ENCODE assay signal across 8 mouse cellular contexts in the genomic region with DNA sequence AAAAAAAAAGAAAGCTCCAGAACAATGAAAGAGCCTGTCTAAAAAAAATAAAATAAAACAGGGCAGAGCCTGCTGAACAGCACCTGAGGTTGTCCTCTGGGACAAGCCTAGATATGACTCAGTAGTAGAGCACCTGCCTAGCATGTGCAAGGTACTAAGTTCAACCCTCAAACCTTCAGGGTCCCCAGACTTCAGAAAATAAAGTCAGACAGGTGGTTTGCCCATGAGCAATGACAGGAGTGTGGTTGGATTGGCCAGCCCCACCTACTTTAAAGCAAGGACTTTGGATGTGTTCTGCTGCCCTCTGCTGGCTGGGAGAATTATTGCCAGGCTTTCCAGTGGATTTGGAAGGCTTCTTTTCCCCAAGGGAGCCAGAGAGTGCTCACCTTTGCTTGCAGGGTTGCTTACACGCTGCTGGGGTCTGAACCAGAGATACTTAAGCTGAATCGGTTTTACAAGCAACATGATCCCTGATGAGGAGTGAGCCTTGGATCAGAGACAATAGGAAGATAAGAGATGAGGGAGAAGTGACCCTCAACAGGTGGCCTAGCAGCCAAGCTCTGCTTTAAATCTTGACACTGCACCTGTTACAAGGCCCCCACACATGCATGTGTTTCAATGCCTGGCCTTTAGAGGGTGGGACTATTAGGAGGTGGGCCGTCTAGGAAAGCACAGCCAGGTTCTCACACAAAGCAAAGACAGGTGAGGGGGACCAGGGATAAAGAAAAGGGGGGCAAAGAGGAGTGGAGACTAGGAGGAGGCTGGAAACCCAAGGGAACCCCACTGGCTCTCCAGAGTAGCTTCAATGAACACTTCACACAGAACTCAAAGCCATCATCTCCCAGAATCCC. TPM values are rescaled to one million over a fixed set of nuclear protein-coding genes. Genes with fewer than 3 reads are reported as not detected.
DNase-seq lines count a peak whose midpoint lies in the region; ATAC-seq and TF ChIP-seq lines count a peak whose summit lies in the region.

No protein-coding gene starts in this region.

- no peak for TF ChIP-seq POLR2A in ES-Bruce4 (IDR thresholded peaks at IDR 0.05; ENCODE audit: insufficient read depth, low read length)

- H3K9ac ChIP-seq in ES-Bruce4 (ENCODE audit: low read depth, poor library complexity, severe bottlenecking): no peak overlapping the region
- no peak overlapping the region for H3K9ac ChIP-seq in heart, embryonic 16.5 days (ENCODE audit: low read length)
- no peak overlapping the region for H3K9ac ChIP-seq in liver, embryonic 13.5 days
- no peak overlapping the region for H3K9ac ChIP-seq in neural tube, embryonic 14.5 days (replicated peaks; ENCODE audit: low read depth, low read length)

- TF ChIP-seq EP300 in ES-Bruce4 (IDR thresholded peaks at IDR 0.05; ENCODE audit: insufficient read depth, low read depth, low read length): no peak

- peak; percentile 74 for TF ChIP-seq CTCF in ES-Bruce4 (IDR thresholded peaks at IDR 0.05; ENCODE audit: low read depth, low read length)

- H3K4me3 ChIP-seq in ES-Bruce4 (ENCODE audit: low read depth, low read length): no peak overlapping the region
- no peak overlapping the region for H3K4me3 ChIP-seq in heart, embryonic 16.5 days (ENCODE audit: low read length)
- no peak overlapping the region for H3K4me3 ChIP-seq in liver, embryonic 13.5 days (replicated peaks)
- no peak overlapping the region for H3K4me3 ChIP-seq in neural tube, embryonic 14.5 days (ENCODE audit: low read depth, low read length)

- no peaks in the 10 kb centered on the region for H3K36me3 ChIP-seq in ES-Bruce4 (ENCODE audit: control insufficient read depth, insufficient read depth, low read length, poor library complexity, severe bottlenecking)
- H3K36me3 ChIP-seq in heart, embryonic 16.5 days (ENCODE audit: control insufficient read depth, insufficient read depth): no peaks in the 10 kb centered on the region
- H3K36me3 ChIP-seq in liver, embryonic 13.5 days: no peaks in the 10 kb centered on the region
- H3K36me3 ChIP-seq in neural tube, embryonic 14.5 days (ENCODE audit: control insufficient read depth, insufficient read depth, low read length): no peaks in the 10 kb centered on the region

- no peak overlapping the region for H3K4me2 ChIP-seq in heart, embryonic 16.5 days (ENCODE audit: low read depth, low read length)
- H3K4me2 ChIP-seq in liver, embryonic 13.5 days: no peak overlapping the region
- no peak overlapping the region for H3K4me2 ChIP-seq in neural tube, embryonic 14.5 days (ENCODE audit: low read depth, low read length)

- H3K9me3 ChIP-seq in ES-Bruce4 (replicated peaks; ENCODE audit: control insufficient read depth, insufficient read depth, low read length, poor library complexity, severe bottlenecking): no peaks in the 10 kb centered on the region
- no peaks in the 10 kb centered on the region for H3K9me3 ChIP-seq in heart, embryonic 16.5 days (replicated peaks; ENCODE audit: control insufficient read depth, low read length)
- no peaks in the 10 kb centered on the region for H3K9me3 ChIP-seq in liver, embryonic 13.5 days (replicated peaks)
- H3K9me3 ChIP-seq in neural tube, embryonic 14.5 days (ENCODE audit: control insufficient read depth, low read length): no peaks in the 10 kb centered on the region

- no peak overlapping the region for H3K27ac ChIP-seq in ES-Bruce4 (ENCODE audit: insufficient read depth, low read length)
- no peak overlapping the region for H3K27ac ChIP-seq in heart, embryonic 16.5 days (ENCODE audit: low read length)
- no peak overlapping the region for H3K27ac ChIP-seq in liver, embryonic 13.5 days
- no peak overlapping the region for H3K27ac ChIP-seq in neural tube, embryonic 14.5 days (ENCODE audit: low read depth, low read length)

- peak; percentile 45 for DNase-seq in brain, embryonic 18.5 days (ENCODE audit: low read depth, low spot score)
- peak; percentile 24 for DNase-seq in fibroblast of lung, adult 2 months (ENCODE audit: low read depth)
- peak; percentile 86 for DNase-seq in kidney, postnatal 10 days
- peak; percentile 40 for DNase-seq in liver, embryonic 13.5 days
- peak; percentile 31 for DNase-seq in telencephalon, adult 2 months (ENCODE audit: low read depth, low spot score)

- H3K27me3 ChIP-seq in ES-Bruce4 (ENCODE audit: control insufficient read depth, insufficient read depth, low read length, poor library complexity, severe bottlenecking): no peaks in the 10 kb centered on the region
- no peaks in the 10 kb centered on the region; the same call in 1 of the 2 replicates for H3K27me3 ChIP-seq in heart, embryonic 16.5 days (ENCODE audit: control insufficient read depth, insufficient read depth, low read length)
- no peaks in the 10 kb centered on the region for H3K27me3 ChIP-seq in liver, embryonic 13.5 days
- H3K27me3 ChIP-seq in neural tube, embryonic 14.5 days (ENCODE audit: control insufficient read depth, insufficient read depth, low read length): no peaks in the 10 kb centered on the region

- no peaks in the 10 kb centered on the region for H3K4me1 ChIP-seq in ES-Bruce4 (ENCODE audit: control insufficient read depth, insufficient read depth, low read length)
- H3K4me1 ChIP-seq in heart, embryonic 16.5 days (ENCODE audit: control insufficient read depth, insufficient read depth, low read length): no peaks in the 10 kb centered on the region
- H3K4me1 ChIP-seq in liver, embryonic 13.5 days (replicated peaks): no peaks in the 10 kb centered on the region
- H3K4me1 ChIP-seq in neural tube, embryonic 14.5 days (ENCODE audit: control insufficient read depth, insufficient read depth, low read length): no peaks in the 10 kb centered on the region

- 2% methylated on average over 3 of the region's 3 CpGs for WGBS in heart, embryonic 16.5 days
- 8% methylated on average over 3 of the region's 3 CpGs for WGBS in liver, embryonic 13.5 days (ENCODE audit: insufficient replicate concordance)
- 5% methylated on average over 3 of the region's 3 CpGs for WGBS in neural tube, embryonic 14.5 days

- peak; percentile 41; the same call in 1 of the 2 replicates for ATAC-seq in heart, embryonic 16.5 days (replicated peaks; ENCODE audit: extremely low read depth, insufficient read depth, low FRiP score)
- ATAC-seq in liver, embryonic 13.5 days (ENCODE audit: low read depth): no peak
- peak; percentile 73; the same call in 1 of the 2 replicates for ATAC-seq in neural tube, embryonic 14.5 days (ENCODE audit: low read depth)

RNA-seq across cellular contexts. Expression of a gene that starts 19.0 kb away (rescaled TPM):
- 4.0 and 4.4 TPM in 2 replicates for polyA plus RNA-seq in ES-Bruce4 (2011; ENCODE audit: insufficient read depth, insufficient read length, low read depth, missing spikeins)
- 5.9 and 6.2 TPM in 2 replicates for polyA plus RNA-seq in heart, embryonic 16.5 days (2015; fragmentation: Nextera tagmentation; extraction: Ambion mirVana)
- 7.3 and 8.1 TPM in 2 replicates for polyA plus RNA-seq in liver, embryonic 13.5 days (2015; fragmentation: Nextera tagmentation; extraction: Ambion mirVana)
- polyA plus RNA-seq in neural tube, embryonic 14.5 days (2014; fragmentation: Nextera tagmentation; extraction: Ambion mirVana): 4.6 and 5.4 TPM in 2 replicates

Comparison
In these comparisons a context has a peak if more than half of its experiments do, and no peak if none do; other contexts are left out.
1. DNase-seq: peak in every context shown above with its lines; median percentile 86 in kidney, postnatal 10 days; 45 in brain, embryonic 18.5 days; 40 in liver, embryonic 13.5 days; 31 in telencephalon, adult 2 months; 24 in fibroblast of lung, adult 2 months.